Mouse (Mus musculus): ENCODE measurements around the gene Tnfaip8l1.

DNA sequence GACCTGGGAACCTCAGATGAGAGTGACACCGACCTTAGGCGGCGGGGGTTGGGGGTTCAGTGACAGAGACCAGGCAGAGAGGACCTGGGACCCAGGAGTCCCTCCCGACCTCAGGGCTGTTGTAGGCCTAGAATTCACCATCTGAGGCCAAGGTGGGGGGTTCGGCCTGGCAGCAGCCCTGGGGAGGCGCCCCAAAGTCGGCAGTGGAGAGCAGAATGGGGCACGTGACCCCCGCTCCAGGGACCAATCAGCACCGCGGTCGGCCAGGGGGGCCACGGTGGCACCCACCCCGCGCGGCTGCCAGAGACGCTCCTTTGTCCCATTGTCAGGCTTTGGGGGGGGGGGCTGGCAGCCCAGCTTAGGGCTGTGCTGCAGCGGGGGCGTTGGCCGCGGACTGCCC, 22.9 kb upstream of the Tnfaip8l1 start:
- TF ChIP-seq POLR2A (IDR thresholded peaks at IDR 0.05; ENCODE audit: extremely low read depth, insufficient read depth, low read length) (no peak), CTCF (IDR thresholded peaks at IDR 0.05; ENCODE audit: extremely low read depth, insufficient read depth, low read length) (no peak)
